Mouse (Mus musculus) heart, postnatal 0 days (tissue): ENCODE results near the gene Frmpd2.

Source experiments
- CTCF ChIP-seq: IDR thresholded peaks from 2 replicates; pipeline ENCODE4 v1.5.1; 2016; ENCODE audit warnings: antibody characterized with exemption, control low read depth, low read depth
- EP300 ChIP-seq: IDR thresholded peaks from 2 replicates; pipeline ENCODE4 v1.6.1; 2016; ENCODE audit warnings: antibody characterized with exemption, low read depth

DNA sequence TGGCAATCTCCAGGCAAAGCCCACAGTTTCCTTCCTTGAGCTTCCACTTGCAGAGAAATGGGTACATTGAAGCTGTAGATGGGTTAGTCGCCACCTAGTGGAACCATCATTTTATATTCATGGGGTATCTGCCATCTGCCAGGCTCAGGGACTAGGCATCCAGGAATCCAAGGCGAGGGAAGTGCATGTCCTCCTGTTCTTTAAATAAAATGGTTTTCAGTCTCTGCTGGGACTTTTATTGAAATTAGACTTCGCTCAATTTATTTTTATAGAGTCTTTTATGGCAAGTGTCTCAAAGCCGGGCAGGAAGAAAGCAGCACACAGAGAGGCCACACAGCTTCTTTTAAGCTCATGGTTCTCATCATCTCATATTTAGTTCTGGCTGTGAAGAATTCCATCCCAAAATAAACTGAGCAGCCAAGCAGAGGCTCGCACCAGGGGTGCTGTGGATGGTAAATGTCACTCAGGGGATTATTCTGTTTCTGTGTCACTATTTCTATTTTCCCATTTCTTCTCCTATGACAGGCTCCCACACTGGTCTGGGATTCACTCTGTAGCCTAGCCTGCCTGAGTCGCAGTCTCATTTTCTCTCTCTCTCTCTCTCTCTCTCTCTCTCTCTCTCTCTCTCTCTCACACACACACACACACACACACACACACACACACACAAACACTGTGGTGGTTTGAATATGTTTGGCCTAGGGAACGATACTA lies 108.4 kb downstream of the Frmpd2 start:
- peak; percentile 8; the same call in 1 of the 2 replicates for TF ChIP-seq CTCF
- TF ChIP-seq EP300 = no peak
